Mouse (Mus musculus) spleen, adult 12 weeks (tissue): Measurements from ENCODE around the gene Man2a1.
"Not testable (repeated sequence)": the region's sequence is repeated elsewhere in the genome, so short reads cannot be mapped to it uniquely, and the experiment has no call there.

Experiments used
- DNase-seq: peaks from one replicate; pipeline ENCODE4 v3.0.0; 2022; ENCODE audit warnings: low spot score

Man2a1 gene

GRCm38 (mm10) chr17:64762651-64763050, 162.1 kb downstream of the Man2a1 start:
- not testable (repeated sequence) for DNase-seq

- DNase-seq = no peak
Measured at GRCm38 (mm10) chr17:64763491-64763890, 163.0 kb downstream of the Man2a1 start.

GRCm38 (mm10) chr17:64764175-64765122, 163.9 kb downstream of the Man2a1 start:
- DNase-seq = no peak

GRCm38 (mm10) chr17:64765286-64765685, 164.8 kb downstream of the Man2a1 start:
- no peak for DNase-seq

DNA sequence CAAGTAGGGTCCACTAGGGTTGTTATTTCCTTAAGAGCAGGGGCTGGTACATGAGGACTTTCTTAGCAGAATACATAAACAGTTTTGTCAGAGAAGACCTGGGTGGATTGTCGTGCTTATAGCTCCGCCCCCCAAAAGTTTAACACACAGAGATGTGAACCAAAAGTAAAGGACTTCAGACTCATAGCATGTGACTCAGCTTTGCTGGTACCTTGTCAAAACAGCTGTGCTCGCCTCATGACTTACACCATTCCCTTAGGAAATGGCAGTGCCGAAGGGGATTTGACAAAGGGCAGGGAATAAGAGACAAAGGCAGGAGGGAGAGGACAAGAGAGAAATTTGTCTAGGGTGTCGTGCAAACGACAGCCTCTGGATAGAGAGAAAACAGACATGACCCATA, 166.0 kb downstream of the Man2a1 start:
- DNase-seq = no peak

GRCm38 (mm10) chr17:64770277-64770676, 169.7 kb downstream of the Man2a1 start:
- no peak for DNase-seq

DNA sequence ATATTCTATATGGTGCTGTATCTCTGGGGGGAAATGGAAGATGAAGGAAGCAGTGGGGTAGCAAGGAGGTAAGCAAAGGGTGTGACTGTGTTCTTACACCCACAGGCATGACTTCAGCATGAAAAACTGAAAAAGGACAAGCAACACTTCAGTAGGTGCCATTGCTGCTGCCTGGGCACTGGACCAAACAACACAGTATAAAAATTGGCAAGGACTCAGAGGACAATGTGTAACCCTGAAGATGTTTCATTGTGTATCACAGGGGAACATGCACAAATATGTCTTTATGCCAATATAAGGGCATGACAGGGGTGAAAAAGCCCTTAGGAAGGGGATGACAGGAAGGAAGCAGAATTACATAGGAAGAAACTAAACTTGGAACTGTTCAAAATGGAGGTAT, 172.1 kb downstream of the Man2a1 start:
- no peak for DNase-seq

DNA sequence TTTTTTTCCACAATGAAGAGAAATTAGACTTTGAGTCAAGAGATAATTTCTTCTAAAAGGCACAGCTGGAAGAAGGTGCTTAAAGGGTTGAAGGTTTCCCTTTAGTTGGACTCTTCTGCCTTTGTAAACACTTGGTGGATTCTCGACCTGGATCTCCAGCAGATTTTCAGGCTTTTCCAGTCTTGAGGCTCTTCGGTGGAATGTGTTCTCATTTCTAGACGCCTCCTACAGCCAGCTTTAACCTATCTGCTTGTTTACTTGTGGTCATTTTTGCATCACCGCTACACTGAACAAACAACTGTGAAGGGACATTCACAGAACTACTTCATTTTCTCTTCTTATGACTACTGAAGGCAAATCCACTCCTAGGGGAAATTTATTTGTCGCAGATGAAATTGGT, 173.7 kb downstream of the Man2a1 start:
- no peak for DNase-seq

DNA sequence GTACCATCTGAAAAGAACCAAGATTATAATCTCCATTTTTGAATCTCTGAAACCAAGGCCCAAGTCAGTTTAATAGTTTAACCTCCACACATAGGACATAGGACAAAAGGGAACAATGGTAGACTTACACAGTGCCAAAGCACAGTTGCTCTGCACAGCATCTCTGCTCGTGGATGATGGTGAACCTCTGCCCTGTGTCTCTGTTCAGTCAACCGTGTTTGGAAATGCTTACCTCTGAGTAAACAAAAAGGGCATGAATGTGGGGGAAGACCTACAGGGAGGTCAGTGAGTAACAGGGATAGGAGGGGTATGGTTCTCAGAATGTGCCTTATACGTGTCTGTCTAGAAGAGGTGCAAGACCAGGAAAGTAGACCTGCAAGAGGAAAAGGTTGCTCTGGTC, 177.8 kb downstream of the Man2a1 start:
- DNase-seq = no peak

GRCm38 (mm10) chr17:64778756-64779155, 178.2 kb downstream of the Man2a1 start:
- no peak for DNase-seq

DNA sequence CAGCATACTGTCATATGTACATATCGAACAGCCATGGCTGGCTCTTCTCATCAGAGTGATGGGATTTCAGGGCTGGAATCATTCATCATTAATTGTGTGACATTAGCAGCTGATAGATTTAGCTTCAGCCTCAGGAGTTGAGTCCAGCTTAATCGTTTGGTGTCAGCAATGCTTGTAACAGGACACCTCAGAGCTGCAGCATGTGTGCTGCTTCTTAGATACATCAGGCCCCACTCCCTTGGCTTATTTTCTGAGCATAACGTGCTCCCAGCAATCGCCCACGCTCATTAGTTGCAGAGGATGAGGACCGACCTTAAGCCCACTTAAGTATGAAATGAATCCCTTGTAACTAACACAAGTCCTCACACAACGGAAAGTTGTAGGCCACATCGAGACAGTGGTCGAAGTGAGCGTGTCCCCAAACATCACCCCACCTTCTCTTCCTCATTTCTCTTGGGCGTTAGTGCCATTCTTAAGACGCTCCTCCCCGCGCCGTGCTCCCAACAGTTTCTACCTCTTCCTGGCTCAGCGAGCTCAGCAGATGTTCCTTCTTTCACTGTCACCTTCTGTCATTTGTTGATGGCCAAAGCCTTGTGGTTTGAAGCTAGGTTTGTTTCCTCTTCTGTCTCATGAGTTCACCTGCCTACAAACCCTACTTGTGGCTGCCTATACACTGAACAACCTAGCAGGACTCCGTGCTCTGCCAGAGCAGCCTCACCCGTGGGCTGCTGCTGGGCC, 180.4 kb downstream of the Man2a1 start:
- DNase-seq = peak; percentile 3

DNA sequence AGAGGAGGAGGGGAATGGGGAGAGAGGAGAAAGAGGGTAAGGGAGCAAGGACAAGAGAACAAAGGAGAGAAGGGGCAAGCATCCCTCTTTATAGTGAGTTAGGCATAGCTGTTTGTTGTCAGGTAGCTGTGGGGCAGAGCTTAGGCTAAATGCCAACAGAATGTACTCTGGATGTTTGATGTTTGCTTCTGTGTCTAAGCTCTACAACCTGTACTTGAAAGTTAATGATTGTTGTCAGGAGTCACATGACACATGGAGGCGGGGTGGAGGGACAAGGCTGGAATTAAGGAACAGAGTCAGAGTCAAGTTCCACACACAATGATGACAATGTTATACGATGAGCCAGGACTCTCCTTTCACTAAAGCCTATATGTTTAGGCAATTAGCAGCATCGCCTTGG, 181.8 kb downstream of the Man2a1 start:
- no peak for DNase-seq

DNA sequence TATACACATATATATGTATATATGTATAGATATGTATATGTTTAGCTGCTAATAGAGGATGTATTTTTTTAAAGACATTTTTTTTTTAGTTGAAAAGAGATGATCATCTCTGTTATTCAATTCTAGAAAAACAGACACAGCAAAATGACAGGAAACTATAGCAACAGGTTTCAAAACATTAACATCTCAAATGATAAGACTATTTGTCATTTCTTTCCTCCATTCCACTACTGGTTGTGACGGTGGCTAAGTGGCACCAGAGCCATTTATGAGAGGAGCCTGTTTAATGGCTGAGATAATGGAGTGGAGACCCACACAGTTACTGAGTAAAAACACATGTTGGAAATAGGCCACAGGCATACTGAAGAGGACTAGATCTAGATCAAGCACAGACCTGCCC, 185.4 kb downstream of the Man2a1 start:
- DNase-seq = no peak

DNA sequence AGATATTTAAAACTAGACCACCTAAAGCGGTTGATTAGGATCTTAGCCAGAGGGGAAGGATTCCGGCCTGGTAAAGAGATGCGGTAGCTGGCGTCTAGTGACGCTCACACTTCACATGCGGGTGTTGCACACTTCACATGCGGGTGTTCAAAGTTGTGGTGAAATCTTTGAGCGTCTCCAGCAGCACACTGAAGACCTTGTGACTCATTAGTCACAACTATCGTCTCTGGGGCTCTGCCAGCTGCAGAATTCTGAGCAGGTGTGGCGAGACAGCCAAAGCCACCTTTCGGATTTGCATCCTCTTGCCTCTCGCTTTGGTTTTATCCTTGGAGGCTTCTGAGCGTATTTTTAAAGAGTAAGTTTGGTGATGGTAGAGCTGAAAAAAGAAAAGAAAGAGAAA, 187.8 kb downstream of the Man2a1 start:
- DNase-seq = no peak

DNA sequence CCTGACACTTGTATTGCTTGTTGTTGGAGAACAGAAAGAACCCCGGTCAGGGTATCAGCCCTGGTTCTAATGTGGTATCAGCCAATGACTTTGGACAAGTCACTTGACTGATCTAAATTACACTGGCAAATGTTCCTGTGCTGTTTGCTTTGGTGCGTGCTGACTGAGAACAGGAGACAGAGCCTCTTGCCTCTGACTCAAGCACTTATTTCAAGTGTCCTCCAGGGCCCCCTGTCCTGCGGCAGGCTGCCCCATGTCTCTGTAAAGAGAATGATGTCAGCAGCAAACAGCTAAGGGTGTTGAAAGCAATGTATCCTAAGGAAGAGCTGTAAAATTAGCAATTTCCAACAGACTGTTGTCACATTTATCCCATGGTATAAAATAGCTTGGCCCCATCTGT, 188.6 kb downstream of the Man2a1 start:
- no peak for DNase-seq

DNA sequence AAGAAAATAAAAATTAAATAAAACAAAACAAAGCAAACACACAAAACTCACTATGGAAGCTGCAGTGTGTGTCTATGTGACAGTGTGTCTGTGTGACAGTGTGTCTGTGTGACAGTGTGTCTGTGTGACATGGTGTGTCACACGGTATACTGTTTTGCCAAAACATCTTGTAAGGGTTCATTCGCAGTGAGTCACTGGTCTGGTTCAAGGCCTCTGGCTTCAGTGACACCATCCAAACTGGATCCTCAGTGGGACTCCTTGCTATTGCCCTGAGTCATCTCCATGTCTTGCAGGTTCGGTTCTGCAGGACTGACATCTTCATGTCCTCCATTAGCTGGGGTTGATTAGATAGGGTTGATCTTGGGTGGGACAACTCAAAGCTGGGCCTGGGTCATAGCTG, 191.5 kb downstream of the Man2a1 start:
- no peak for DNase-seq

DNA sequence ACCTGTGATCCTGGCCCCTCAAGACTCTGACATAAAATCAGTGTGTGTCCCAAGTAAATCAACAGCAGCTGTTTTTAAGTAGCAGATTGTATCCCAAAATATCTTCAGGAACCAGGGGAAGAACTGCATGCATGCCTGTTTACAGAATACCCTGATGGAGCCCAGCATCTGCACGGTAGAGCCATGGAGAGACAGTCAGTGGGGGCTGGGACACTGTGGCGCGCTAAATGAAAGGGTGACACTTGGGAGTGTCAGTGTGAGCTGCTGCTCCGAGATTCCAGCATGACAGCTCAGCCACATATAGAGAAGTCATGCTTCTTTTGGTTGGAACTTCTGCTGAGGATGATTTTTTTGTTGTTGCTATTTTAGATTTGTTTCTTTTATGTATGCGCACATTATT, 192.1 kb downstream of the Man2a1 start:
- no peak for DNase-seq

DNA sequence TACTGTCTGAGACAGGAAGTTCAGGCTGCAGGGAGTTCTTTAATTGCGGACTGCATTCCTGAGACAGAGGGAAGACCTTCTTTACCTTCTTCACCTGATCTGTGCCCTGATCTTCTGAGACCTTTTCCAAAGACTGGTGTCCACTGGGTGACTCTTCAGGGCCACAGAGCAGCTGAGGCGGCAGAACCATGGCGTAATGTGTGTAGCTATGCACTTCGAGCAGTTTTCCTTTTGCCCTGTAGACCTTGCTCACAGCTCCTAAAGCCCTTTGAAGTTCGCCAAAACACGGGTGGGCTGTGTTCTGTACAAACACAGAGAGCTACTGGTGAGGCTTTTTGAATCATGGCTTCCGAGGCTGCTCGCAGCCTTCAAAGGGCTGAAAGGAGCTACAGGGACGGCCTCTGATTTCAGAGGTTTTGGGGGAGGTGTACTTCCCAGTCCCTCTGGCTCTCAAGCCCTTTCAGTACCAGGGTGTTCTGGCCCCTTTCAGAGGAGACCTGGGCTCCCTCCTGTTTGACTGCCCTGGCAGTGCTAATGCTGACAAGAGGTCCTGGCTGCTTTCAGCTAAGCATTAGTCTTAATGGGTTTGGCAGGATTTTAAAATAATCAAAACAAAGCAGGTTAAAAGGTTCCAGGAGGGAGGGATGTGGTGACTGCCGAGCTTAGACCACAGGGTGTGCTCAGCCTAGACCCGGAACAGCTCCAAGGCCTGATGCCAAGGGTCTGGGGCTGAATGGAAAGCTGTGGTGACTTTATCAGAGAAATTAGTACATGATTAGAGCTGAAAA, 201.8 kb downstream of the Man2a1 start:
- DNase-seq = no peak

GRCm38 (mm10) chr17:64802956-64803275, 202.4 kb downstream of the Man2a1 start:
- DNase-seq = no peak
